Mouse (Mus musculus): ENCODE measurements at regions not wholly inside any gene's neighbourhood (a gene's known extent, or its start where the extent isn't known, plus 50 kb on each side); places are given as distances from the start of the nearest gene placed in this dataset.

- TF ChIP-seq MYOG (IDR thresholded peaks at IDR 0.05; ENCODE audit: control insufficient read depth, extremely low read depth, insufficient read length) (no peak), CTCF (IDR thresholded peaks at IDR 0.05; ENCODE audit: control insufficient read depth, insufficient read depth, insufficient read length) (no peak), MAX (IDR thresholded peaks at IDR 0.05) (no peak), FOSL1 (IDR thresholded peaks at IDR 0.05; ENCODE audit: insufficient read depth, low read length, poor library complexity, severe bottlenecking) (no peak), USF1 (IDR thresholded peaks at IDR 0.05; ENCODE audit: low read depth) (no peak), CEBPB (IDR thresholded peaks at IDR 0.05; ENCODE audit: low read depth) (no peak), MYOD1 (IDR thresholded peaks at IDR 0.05; ENCODE audit: control insufficient read depth, insufficient read length, low read depth) (no peak)
- Histone ChIP-seq H3K4me3 (ENCODE audit: insufficient read depth, poor library complexity, severe bottlenecking) (no peak overlapping the region), H3K79me2 (ENCODE audit: control insufficient read depth, insufficient read depth) (no peaks in the 10 kb centered on the region), H3K27me3 (ENCODE audit: control insufficient read depth, insufficient read depth, insufficient read length) (no peaks in the 10 kb centered on the region), H3ac (ENCODE audit: control insufficient read depth, insufficient read length, low read depth) (no peak overlapping the region), H3K36me3 (ENCODE audit: control insufficient read depth, insufficient read depth) (no peaks in the 10 kb centered on the region), H3K79me3 (ENCODE audit: low read depth) (no peaks in the 10 kb centered on the region)
Observed at GRCm38 (mm10) chr1:73177076-73177475, 161.4 kb upstream of the Tnp1 start.

GRCm38 (mm10) chr1:73170668-73171008, 154.9 kb upstream of the Tnp1 start:
- H3K79me2 ChIP-seq (ENCODE audit: control insufficient read depth, insufficient read depth), result no peaks in the 10 kb centered on the region
- no peaks in the 10 kb centered on the region for H3K27me3 ChIP-seq (ENCODE audit: control insufficient read depth, insufficient read depth, insufficient read length)
- H3K79me3 ChIP-seq (ENCODE audit: low read depth), result no peaks in the 10 kb centered on the region
- no peaks in the 10 kb centered on the region for H3K36me3 ChIP-seq (ENCODE audit: control insufficient read depth, insufficient read depth)
- H3ac ChIP-seq (ENCODE audit: control insufficient read depth, insufficient read length, low read depth), result no peak overlapping the region
- TF ChIP-seq FOSL1 (IDR thresholded peaks at IDR 0.05; ENCODE audit: insufficient read depth, low read length, poor library complexity, severe bottlenecking) (no peak), CEBPB (IDR thresholded peaks at IDR 0.05; ENCODE audit: low read depth) (no peak), MYOG (IDR thresholded peaks at IDR 0.05; ENCODE audit: control insufficient read depth, extremely low read depth, insufficient read length) (no peak), MAX (IDR thresholded peaks at IDR 0.05) (no peak), USF1 (IDR thresholded peaks at IDR 0.05; ENCODE audit: low read depth) (no peak), CTCF (IDR thresholded peaks at IDR 0.05; ENCODE audit: control insufficient read depth, insufficient read depth, insufficient read length) (no peak), MYOD1 (IDR thresholded peaks at IDR 0.05; ENCODE audit: control insufficient read depth, insufficient read length, low read depth) (no peak)
- H3K4me3 ChIP-seq (ENCODE audit: insufficient read depth, poor library complexity, severe bottlenecking), result no peak overlapping the region

GRCm38 (mm10) chr1:73169929-73170667, 154.4 kb upstream of the Tnp1 start:
- H3K79me2 ChIP-seq (ENCODE audit: control insufficient read depth, insufficient read depth), result no peaks in the 10 kb centered on the region
- H3K36me3 ChIP-seq (ENCODE audit: control insufficient read depth, insufficient read depth), result no peaks in the 10 kb centered on the region
- TF ChIP-seq MYOD1 (IDR thresholded peaks at IDR 0.05; ENCODE audit: control insufficient read depth, insufficient read length, low read depth), result no peak
- no peak for TF ChIP-seq MYOG (IDR thresholded peaks at IDR 0.05; ENCODE audit: control insufficient read depth, extremely low read depth, insufficient read length)
- TF ChIP-seq FOSL1 (IDR thresholded peaks at IDR 0.05; ENCODE audit: insufficient read depth, low read length, poor library complexity, severe bottlenecking), result no peak
- no peak for TF ChIP-seq MAX (IDR thresholded peaks at IDR 0.05)
- TF ChIP-seq CEBPB (IDR thresholded peaks at IDR 0.05; ENCODE audit: low read depth), result no peak
- TF ChIP-seq CTCF (IDR thresholded peaks at IDR 0.05; ENCODE audit: control insufficient read depth, insufficient read depth, insufficient read length), result no peak
- no peak for TF ChIP-seq USF1 (IDR thresholded peaks at IDR 0.05; ENCODE audit: low read depth)

GRCm38 (mm10) chr1:73169077-73169869, 153.6 kb upstream of the Tnp1 start:
- no peaks in the 10 kb centered on the region for H3K27me3 ChIP-seq (ENCODE audit: control insufficient read depth, insufficient read depth, insufficient read length)
- no peaks in the 10 kb centered on the region for H3K36me3 ChIP-seq (ENCODE audit: control insufficient read depth, insufficient read depth)
- no peaks in the 10 kb centered on the region for H3K79me3 ChIP-seq (ENCODE audit: low read depth)
- no peak overlapping the region for H3ac ChIP-seq (ENCODE audit: control insufficient read depth, insufficient read length, low read depth)
- no peak overlapping the region for H3K4me3 ChIP-seq (ENCODE audit: insufficient read depth, poor library complexity, severe bottlenecking)
- no peak for TF ChIP-seq CEBPB (IDR thresholded peaks at IDR 0.05; ENCODE audit: low read depth)
- TF ChIP-seq MYOG (IDR thresholded peaks at IDR 0.05; ENCODE audit: control insufficient read depth, extremely low read depth, insufficient read length), result no peak
- no peak for TF ChIP-seq USF1 (IDR thresholded peaks at IDR 0.05; ENCODE audit: low read depth)
- no peak for TF ChIP-seq CTCF (IDR thresholded peaks at IDR 0.05; ENCODE audit: control insufficient read depth, insufficient read depth, insufficient read length)
- no peak for TF ChIP-seq FOSL1 (IDR thresholded peaks at IDR 0.05; ENCODE audit: insufficient read depth, low read length, poor library complexity, severe bottlenecking)
- no peak for TF ChIP-seq MYOD1 (IDR thresholded peaks at IDR 0.05; ENCODE audit: control insufficient read depth, insufficient read length, low read depth)
- TF ChIP-seq MAX (IDR thresholded peaks at IDR 0.05), result no peak
- H3K79me2 ChIP-seq (ENCODE audit: control insufficient read depth, insufficient read depth), result no peaks in the 10 kb centered on the region

More at GRCm38 (mm10) chr1:73169929-73170667, 154.4 kb upstream of the Tnp1 start:
- H3K4me3 ChIP-seq (ENCODE audit: insufficient read depth, poor library complexity, severe bottlenecking), result no peak overlapping the region
- no peaks in the 10 kb centered on the region for H3K27me3 ChIP-seq (ENCODE audit: control insufficient read depth, insufficient read depth, insufficient read length)
- no peak overlapping the region for H3ac ChIP-seq (ENCODE audit: control insufficient read depth, insufficient read length, low read depth)
- H3K79me3 ChIP-seq (ENCODE audit: low read depth), result no peaks in the 10 kb centered on the region

- no peaks in the 10 kb centered on the region for H3K27me3 ChIP-seq (ENCODE audit: control insufficient read depth, insufficient read depth, insufficient read length)
- no peak overlapping the region for H3ac ChIP-seq (ENCODE audit: control insufficient read depth, insufficient read length, low read depth)
- TF ChIP-seq FOSL1 (IDR thresholded peaks at IDR 0.05; ENCODE audit: insufficient read depth, low read length, poor library complexity, severe bottlenecking) (no peak), MYOG (IDR thresholded peaks at IDR 0.05; ENCODE audit: control insufficient read depth, extremely low read depth, insufficient read length) (no peak), MYOD1 (IDR thresholded peaks at IDR 0.05; ENCODE audit: control insufficient read depth, insufficient read length, low read depth) (no peak), CEBPB (IDR thresholded peaks at IDR 0.05; ENCODE audit: low read depth) (no peak), USF1 (IDR thresholded peaks at IDR 0.05; ENCODE audit: low read depth) (no peak), CTCF (IDR thresholded peaks at IDR 0.05; ENCODE audit: control insufficient read depth, insufficient read depth, insufficient read length) (no peak), MAX (IDR thresholded peaks at IDR 0.05) (no peak)
- no peaks in the 10 kb centered on the region for H3K36me3 ChIP-seq (ENCODE audit: control insufficient read depth, insufficient read depth)
- no peaks in the 10 kb centered on the region for H3K79me2 ChIP-seq (ENCODE audit: control insufficient read depth, insufficient read depth)
- H3K79me3 ChIP-seq (ENCODE audit: low read depth), result no peaks in the 10 kb centered on the region
- H3K4me3 ChIP-seq (ENCODE audit: insufficient read depth, poor library complexity, severe bottlenecking), result no peak overlapping the region
Observed at GRCm38 (mm10) chr1:73160199-73160598, 144.5 kb upstream of the Tnp1 start.

Measured in C2C12 (cell line).